Mouse (Mus musculus): ENCODE results near the gene Sh3tc1.

- TF ChIP-seq CTCF (conservative IDR thresholded peaks at IDR 0.05; ENCODE audit: low read length) (no peak), NANOG (IDR thresholded peaks at IDR 0.05; ENCODE audit: borderline replicate concordance, low read length) (no peak)
Observed at GRCm38 (mm10) chr5:35739005-35739404, 782 bp downstream of the Sh3tc1 start.

Data from E14TG2a.4 (cell line).